Mouse (Mus musculus) urinary bladder, postnatal 4 days (tissue): ENCODE data around the gene Clk3.
"Not testable (repeated sequence)": the region's sequence is repeated elsewhere in the genome, so short reads cannot be mapped to it uniquely, and the experiment has no call there.

Experiments used
- DNase-seq, 2 experiments: peaks; one replicate each; pipeline ENCODE4 v3.0.0; 2021 to 2022; ENCODE audit warnings: low spot score in 2 of 2

Gene Clk3

DNA sequence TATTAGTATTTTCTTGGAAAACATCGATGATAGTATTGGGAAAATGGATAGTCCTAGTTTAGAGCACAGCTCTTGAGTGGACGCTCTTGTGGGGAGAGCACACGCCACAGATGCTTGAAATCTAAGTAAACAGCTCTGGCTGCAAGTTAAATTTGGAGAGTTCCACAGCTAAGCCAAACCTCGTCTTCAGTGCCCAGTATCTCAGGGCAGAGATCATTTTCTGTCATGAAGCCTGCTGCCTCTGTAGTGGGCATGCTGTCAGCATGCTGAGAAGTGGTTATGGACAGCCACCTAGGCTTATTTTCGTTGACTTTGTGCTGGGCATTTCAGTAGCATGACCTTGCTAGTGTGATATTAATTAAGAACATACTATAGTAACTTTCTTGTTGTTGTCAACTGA is 41.9 kb downstream of the Clk3 start:
- DNase-seq = no peak

DNA sequence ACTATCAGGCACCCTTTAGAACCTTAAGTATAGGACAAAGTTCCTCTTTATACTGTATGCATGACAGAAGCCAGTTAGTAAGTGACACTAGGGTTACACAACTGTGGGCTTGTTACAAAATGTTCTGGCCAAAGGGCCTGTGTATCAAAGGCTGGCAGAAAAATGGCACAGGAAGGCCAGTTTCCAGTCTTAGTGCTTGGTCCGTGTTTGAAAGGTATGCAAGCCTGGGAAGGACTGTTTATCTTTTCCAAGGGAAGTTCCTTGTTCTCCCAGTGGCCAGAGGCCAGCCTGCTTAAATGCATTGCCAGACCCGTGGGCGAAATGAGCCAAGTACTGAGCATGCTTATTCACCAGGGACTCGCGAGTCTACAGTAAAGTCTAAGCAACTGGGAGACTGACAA is 42.3 kb downstream of the Clk3 start:
- peak in 1 of 2 experiments; percentile 32 for DNase-seq

DNA sequence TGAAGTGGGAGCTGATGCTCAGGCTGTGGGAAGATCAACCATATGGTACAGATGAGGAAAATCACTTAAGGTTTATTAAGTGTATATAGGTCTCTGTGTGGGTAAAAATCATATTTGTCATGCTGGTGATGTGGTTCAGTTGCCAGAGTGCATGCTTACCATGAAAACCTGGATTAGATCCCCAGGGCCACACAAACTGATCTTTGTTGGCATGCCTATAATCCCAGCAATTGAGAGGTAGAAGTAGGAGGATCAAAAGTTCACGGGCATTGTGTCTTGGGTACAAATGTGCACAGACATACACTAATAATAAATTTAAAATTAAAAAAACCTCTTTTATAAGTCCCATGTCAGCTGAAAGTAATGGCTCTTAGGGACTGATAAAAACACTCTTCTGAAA is 43.3 kb downstream of the Clk3 start:
- no peak for DNase-seq

DNA sequence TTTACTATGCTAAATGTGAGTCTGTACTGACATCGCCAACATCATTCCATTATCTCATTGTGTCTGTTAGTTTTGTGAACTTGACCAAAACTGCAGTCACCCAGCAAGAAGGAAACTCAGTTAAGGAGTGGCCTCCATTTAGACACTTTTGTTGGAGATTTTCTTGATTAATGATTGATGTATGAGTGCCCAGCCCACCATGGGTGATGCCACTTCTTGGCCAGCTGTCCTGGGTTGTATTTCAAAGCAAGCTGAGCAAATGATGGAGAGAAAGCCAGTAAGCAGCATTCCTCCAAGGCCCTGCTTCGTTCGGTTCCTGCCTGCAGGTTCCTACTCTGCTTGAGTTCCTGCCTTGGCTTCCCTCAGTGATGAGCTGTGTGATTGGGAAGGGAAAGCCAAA is 44.9 kb downstream of the Clk3 start:
- no peak for DNase-seq

DNA sequence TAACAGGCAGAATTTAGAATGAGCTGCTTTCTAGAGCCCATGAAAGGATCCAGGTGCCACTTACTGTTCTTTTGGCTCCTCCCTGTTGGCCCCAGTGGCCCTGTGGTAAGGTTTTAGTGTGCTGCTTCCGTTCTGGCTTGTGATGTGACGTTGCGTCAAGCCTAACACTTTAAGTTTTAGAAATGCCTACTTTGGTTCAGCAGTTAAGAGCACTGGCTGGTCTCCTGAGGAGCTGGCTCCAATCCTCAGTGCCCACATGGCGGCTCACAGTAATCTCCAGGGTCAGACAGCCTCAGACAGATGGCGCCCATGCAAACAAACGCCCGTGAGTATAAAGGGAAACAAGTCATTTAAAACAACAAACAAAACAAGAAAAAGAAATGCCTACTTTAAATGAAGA is 47.3 kb downstream of the Clk3 start:
- no peak for DNase-seq

DNA sequence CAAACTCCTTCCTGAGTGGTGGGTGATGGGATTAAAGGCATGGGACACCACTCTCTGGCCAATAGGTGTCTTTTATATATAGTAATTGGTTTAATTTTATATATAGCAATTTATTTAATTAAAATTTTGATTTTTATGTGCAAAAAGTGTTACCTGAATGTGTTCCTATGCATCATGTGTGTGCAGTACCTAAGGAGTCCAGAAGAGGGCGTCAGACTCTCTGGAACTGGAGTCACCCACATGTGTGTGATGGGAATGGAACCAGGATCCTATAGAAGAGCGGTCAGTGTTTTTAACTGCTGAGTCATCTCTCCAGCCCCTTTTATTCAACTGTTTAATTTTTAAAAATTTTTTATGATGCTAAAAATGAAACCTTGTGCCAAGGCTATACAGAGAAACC is 53.5 kb downstream of the Clk3 start:
- DNase-seq = no peak

DNA sequence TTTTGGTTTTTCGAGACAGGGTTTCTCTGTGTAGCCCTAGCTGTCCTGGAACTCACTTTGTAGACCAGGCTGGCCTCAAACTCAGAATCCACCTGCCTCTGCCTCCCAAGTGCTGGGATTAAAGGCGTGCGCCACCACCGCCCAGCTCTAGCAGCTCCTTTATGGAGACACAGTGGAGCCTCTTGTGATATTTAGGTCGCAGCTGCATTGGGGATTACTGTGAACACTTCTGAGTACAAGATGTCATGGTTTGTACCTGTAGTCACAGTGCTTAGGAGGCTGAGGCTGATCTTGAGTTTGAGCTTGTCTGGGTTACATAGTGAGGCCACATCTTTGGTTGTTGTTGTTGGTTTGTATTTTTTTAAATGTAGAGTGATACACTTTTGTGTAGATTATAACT is 55.4 kb downstream of the Clk3 start:
- DNase-seq = not testable (repeated sequence)

DNA sequence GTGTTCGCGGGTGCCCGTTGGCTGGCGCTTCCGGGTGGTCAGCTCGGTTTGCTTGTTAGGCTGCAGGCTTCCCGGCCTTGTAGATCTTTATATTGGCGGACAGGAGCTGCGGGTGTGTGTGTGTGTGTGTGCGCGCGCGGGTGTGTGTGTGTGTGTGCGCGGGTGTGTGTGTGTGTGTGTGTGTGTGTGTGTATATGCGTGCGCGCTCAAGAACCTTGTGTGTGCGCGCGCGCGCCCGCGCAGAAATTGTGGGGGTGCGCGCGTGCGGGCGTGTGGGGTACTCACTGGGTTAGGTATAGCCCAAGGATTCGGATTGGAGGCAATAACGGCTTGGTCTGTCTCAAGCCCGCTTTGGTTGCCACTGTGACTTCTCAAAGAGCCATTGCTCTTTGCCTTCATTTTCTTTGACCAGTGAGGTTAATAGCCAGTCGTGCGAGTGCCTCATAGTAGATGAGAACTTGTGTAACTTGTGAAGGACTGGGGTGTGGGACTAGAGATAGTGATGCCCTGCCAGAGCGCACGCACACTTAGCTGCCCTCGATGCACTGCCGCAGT is 56.9 kb downstream of the Clk3 start:
- no peak for DNase-seq

DNA sequence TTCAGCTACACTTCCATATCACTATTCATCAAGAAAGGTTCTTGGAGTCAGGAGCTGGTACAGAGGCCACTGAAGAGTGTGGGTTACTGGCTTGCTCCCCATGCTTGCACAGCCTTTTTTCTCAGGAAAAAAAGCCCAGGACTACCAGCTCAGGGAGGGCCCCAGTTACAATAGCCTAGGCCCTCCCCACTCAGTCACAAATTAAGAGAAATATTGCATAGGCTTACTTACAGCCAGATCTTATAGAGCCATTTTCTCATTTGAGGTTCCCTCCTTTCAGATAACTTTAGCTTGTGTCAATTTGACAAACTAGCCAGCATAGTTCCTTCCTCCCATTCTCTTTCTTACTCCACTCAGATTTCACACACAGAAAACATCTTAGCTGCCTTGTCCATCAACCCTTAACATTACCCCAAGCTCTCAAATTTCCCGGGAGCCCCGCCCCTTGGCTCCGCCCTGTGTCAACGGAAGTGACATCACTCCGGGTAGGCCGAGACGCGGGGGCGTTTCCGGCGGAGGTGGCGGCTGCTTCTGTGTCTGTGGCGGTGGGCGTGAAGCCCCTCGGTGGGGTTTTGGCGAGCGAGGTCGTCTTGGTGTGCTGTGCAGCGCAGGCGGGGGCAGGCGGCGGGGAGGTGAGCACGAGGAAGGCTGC is 57.5 kb downstream of the Clk3 start, which contains the start of gene Edc3:
Gene Edc3, plus strand, starts transcription at position 473 of the 652 bp plus-strand sequence.
- peak; percentile 87 to 95 for DNase-seq

DNA sequence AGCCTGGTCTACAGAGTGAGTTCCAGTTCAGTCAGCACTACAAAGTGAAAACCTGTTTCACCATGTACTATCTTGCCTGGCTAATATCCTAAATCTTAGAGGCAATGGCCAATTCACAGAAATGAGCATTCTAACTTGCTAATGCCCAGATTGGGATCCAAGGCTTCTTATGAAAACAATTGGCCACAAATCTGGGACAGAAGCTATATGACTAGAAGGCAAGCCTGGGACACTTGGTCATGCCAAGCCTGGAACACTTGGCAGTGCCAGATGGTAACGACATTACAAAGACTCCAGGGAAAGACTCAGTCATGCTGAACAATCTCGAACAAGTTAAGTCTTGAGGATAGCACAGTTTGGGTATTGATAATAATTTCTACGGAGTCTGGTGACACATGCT is 59.2 kb downstream of the Clk3 start:
- DNase-seq = no peak
